Mouse (Mus musculus) thymus, adult 2 months (tissue): ENCODE results near the gene Pold1. TPM values are rescaled to one million over a fixed set of nuclear protein-coding genes. Genes with fewer than 3 reads are reported as not detected.

ENCODE experiments used
- DNase-seq: peaks from one replicate; pipeline ENCODE4 v3.0.0; 2021
- H3K27ac ChIP-seq: fragments of 200-500 bp; 2 replicates; pipeline ENCODE4 v1.5.1; 2012; ENCODE audit warnings: low read length, control low read depth; ENCODE audit not compliant: control insufficient read depth, insufficient read depth
- H3K27me3 ChIP-seq: fragments of 200-500 bp; 2 replicates; pipeline ENCODE4 v1.6.1; 2012; ENCODE audit warnings: mild to moderate bottlenecking, low read length, moderate library complexity, mixed read lengths; ENCODE audit not compliant: control insufficient read depth, insufficient read depth
- H3K36me3 ChIP-seq: fragments of 200-500 bp; 2 replicates; pipeline ENCODE4 v1.6.1; 2012; ENCODE audit warnings: mild to moderate bottlenecking, low read length, moderate library complexity; ENCODE audit not compliant: control insufficient read depth, insufficient read depth
- H3K4me1 ChIP-seq: fragments of 200-500 bp; replicated peaks from 2 replicates; pipeline ENCODE4 v1.6.1; 2012; ENCODE audit warnings: low read length; ENCODE audit not compliant: control insufficient read depth, insufficient read depth
- H3K4me3 ChIP-seq: fragments of 200-500 bp; 2 replicates; pipeline ENCODE4 v1.5.1; 2012; ENCODE audit warnings: mild to moderate bottlenecking, low read length, control low read depth, moderate library complexity; ENCODE audit not compliant: control insufficient read depth, insufficient read depth
- CTCF ChIP-seq: fragments of 200-500 bp; IDR thresholded peaks from 2 replicates; pipeline ENCODE4 v1.5.1; 2012; ENCODE audit warnings: mild to moderate bottlenecking, control low read depth, low read length, moderate library complexity, borderline replicate concordance; ENCODE audit not compliant: control insufficient read depth, poor library complexity, insufficient read depth; ENCODE audit errors: extremely low read depth
- POLR2A ChIP-seq: fragments of 200-500 bp; IDR thresholded peaks from 2 replicates; pipeline ENCODE4 v1.6.1; 2012; ENCODE audit warnings: mild to moderate bottlenecking, low read length, control low read depth, moderate library complexity; ENCODE audit not compliant: control insufficient read depth, poor library complexity, insufficient read depth; ENCODE audit errors: extremely low read depth
- WGBS: fragments of 180-500 bp; shearing (Covaris S2); methylation state at CpG from one replicate; pipeline ENCODE4 v1.1.7; 2018; 5-methylcytosine and 5-hydroxymethylcytosine counted together
- polyA plus RNA-seq: library from polyadenylated mRNA; depleted of rRNA; stranded (reverse); fragments of >200 nt; gene quantifications from 2 replicates; pipeline ENCODE4 v1.2.3, GENCODE M21; 2012; rRNA removed

Gene Pold1
- polyA plus RNA-seq, 1 experiment, result 208 TPM

DNA sequence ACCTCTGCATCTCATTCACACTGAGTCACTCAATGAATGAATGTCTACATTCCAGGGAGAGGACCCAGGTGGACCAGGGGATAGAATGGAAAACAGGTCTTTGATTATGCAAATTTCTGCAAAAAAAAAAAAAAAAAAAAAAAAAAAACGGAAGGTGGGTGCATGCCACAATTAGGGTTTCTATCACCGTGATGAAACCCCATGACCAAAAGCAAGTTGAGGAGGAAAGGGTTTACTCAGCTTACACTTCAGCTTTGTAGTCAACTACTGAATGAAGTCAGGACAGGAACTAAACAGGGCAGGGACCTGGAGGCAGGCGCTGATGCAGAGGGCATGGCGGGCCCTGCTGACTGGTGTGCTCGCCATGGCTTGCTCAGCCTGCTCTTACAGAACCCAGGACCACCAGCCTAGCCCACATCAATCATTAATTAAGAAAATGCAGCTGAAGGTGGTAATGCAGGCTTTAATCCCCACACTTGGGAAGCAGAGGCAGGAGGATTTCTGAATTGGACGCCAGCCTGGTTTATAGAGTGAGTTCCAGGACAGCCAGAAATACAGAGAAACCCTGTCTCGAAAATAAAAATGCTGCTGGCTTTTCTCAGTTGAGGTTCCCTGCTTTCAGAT is 63.0 kb downstream of the Pold1 start:
- Histone ChIP-seq H3K4me3 (no peak overlapping the region), H3K36me3 (no peaks in the 10 kb centered on the region; the same call in 1 of the 2 replicates), H3K4me1 (peaks cover 10% of the 10 kb centered on the region; the same call in 1 of the 2 replicates), H3K27me3 (no peaks in the 10 kb centered on the region; the same call in 1 of the 2 replicates), H3K27ac (no peak overlapping the region)
- DNase-seq, result no peak
- TF ChIP-seq POLR2A (no peak), CTCF (no peak)
- 89% methylated on average over 7 of the region's 7 CpGs for WGBS

DNA sequence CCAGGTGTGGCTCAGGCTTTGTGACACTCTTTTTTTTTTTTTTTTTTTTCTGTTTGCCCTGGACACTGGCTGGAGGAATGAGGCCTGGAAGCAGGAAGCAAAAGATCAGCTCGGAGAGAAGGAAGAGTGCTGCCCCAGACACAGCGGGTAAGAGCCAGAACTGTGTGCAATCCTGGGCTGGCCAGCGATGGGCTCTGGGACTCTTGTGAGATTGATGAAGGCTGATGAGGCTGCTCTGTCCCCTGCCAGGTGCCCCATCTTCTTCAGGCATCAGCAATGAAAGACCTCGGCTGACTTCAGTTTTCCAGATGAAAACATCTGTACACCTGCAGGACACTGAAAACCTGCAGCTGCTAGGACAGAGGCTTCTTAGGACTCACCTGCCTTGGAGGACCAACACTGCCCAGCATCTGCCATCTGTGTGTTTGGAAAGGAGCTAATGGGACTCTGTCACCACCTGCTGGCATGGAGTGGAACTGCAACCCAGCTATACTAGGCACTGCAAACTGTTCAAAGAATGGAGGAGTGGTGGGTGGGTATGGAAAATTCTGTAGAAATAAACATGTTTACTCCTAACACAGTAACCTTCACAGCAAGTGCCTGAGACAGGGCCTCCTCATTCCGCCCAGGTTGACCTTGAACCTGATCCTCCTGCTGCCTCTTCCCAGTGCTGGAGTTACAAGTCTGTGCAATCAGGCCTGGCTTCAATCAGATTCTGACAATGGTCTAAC is 63.6 kb downstream of the Pold1 start:
- Histone ChIP-seq H3K4me3 (no peak overlapping the region), H3K27me3 (no peaks in the 10 kb centered on the region; the same call in 1 of the 2 replicates), H3K4me1 (peaks cover 4% of the 10 kb centered on the region; the same call in 1 of the 2 replicates), H3K36me3 (no peaks in the 10 kb centered on the region; the same call in 1 of the 2 replicates), H3K27ac (no peak overlapping the region)
- DNase-seq, result peak; percentile 73
- 59% methylated on average over 5 of the region's 5 CpGs for WGBS
- TF ChIP-seq CTCF (no peak), POLR2A (no peak)

DNA sequence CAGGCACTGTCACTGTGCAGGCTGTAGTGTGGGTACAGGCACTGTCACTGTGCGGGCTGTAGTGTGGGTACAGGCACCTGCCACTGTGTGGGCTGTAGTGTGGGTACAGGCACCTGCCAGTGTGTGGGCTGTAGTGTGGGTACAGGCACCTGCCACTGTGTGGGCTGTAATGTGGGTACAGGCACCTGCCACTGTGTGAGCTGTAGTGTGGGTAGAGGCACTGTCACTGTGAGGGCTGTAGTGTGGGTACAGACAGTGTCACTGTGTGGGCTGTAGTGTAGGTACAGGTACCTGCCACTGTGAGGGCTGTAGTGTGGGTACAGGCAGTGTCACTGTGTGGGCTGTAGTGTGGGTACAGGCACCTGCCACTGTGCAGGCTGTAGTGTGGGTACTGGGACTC is 64.5 kb downstream of the Pold1 start:
- WGBS, result 89% methylated on average over 1 of the region's 1 CpGs
- TF ChIP-seq POLR2A (no peak), CTCF (no peak)

DNA sequence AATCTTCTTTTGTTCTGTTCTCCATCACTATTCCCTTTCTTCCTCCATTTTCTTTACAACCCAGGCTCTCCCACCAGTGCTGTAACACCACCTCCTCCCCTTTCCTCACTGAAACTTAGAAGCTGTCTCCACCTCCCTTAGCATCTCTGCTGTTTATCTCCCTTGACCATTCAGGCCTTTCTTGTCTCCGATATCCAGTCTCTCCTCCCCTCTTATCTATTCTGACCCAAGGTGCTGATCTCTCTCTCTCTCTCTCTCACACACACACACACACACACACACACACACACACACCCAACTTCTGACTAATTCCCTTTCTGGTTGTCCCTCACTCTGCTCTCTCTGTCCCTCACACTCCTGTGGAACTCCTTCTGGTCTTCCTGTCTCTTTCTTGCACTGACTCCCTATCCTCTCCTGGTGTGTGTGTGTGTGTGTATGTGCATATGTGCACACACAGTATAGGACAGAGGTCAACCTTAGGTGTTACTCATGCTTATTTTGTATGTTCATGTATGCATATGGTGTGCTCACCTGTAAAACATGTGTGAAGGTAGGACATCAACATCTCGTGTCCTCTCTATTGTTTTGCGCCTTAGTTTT is 65.7 kb downstream of the Pold1 start:
- 72% methylated on average over 3 of the region's 3 CpGs for WGBS
- TF ChIP-seq CTCF (no peak), POLR2A (no peak)
- Histone ChIP-seq H3K4me1 (no peaks in the 10 kb centered on the region), H3K36me3 (no peaks in the 10 kb centered on the region), H3K27me3 (no peaks in the 10 kb centered on the region; the same call in 1 of the 2 replicates), H3K27ac (no peak overlapping the region), H3K4me3 (no peak overlapping the region)
- DNase-seq, result no peak

More for the DNA sequence above, 64.5 kb downstream of the Pold1 start:
- Histone ChIP-seq H3K4me1 (no peaks in the 10 kb centered on the region), H3K36me3 (no peaks in the 10 kb centered on the region; the same call in 1 of the 2 replicates), H3K27ac (no peak overlapping the region), H3K27me3 (no peaks in the 10 kb centered on the region; the same call in 1 of the 2 replicates), H3K4me3 (no peak overlapping the region)
- DNase-seq, result no peak

Other genes with a start within 250 kb of the Pold1 start
- gene Clec11a, start 241.9 kb downstream of the Pold1 start, polyA plus RNA-seq, result 2.3 and 3.1 TPM in 2 replicates
- gene Shank1, start 238.6 kb downstream of the Pold1 start, polyA plus RNA-seq, result 1.1 and 1.9 TPM in 2 replicates
- 2.5 and 2.7 TPM in 2 replicates for gene Syt3, start 164.7 kb downstream of the Pold1 start, polyA plus RNA-seq
- gene 1700008O03Rik, start 163.0 kb downstream of the Pold1 start, polyA plus RNA-seq, result 1.8 and 2.1 TPM in 2 replicates
- 0.84 and 1.4 TPM in 2 replicates for gene Lrrc4b, start 119.8 kb downstream of the Pold1 start, polyA plus RNA-seq
- 0.32 and 1.6 TPM in 2 replicates for gene Aspdh, start 83.5 kb downstream of the Pold1 start, polyA plus RNA-seq
- 107 and 142 TPM in 2 replicates for gene Josd2, start 80.9 kb downstream of the Pold1 start, polyA plus RNA-seq
- 378 and 406 TPM in 2 replicates for gene Emc10, start 52.3 kb downstream of the Pold1 start, polyA plus RNA-seq
- 7.8 and 9.4 TPM in 2 replicates for gene Fam71e1, start 52.3 kb downstream of the Pold1 start, polyA plus RNA-seq
- 0.53 and 0.55 TPM in 2 replicates for gene Mybpc2, start 24.2 kb downstream of the Pold1 start, polyA plus RNA-seq
- 40.3 and 43.3 TPM in 2 replicates for gene Spib, start 16.8 kb downstream of the Pold1 start, polyA plus RNA-seq
- gene Nr1h2, start 5.1 kb upstream of the Pold1 start, polyA plus RNA-seq, result 302 and 308 TPM in 2 replicates
- gene Napsa, start 23.5 kb upstream of the Pold1 start, polyA plus RNA-seq, result 28.0 and 32.0 TPM in 2 replicates
- 0.82 and 1.0 TPM in 2 replicates for gene Kcnc3, start 41.8 kb upstream of the Pold1 start, polyA plus RNA-seq
- gene Myh14, start 122.0 kb upstream of the Pold1 start, polyA plus RNA-seq, result 1.9 and 3.7 TPM in 2 replicates
- gene Izumo2, start 159.9 kb upstream of the Pold1 start, polyA plus RNA-seq, result not detected in 2 replicates
- gene Vrk3, start 199.6 kb upstream of the Pold1 start, polyA plus RNA-seq, result 105 and 111 TPM in 2 replicates
- gene Zfp473, start 202.2 kb upstream of the Pold1 start, polyA plus RNA-seq, result 1.1 TPM in 2 replicates